Mouse (Mus musculus) megakaryocyte, embryonic 14.5 days (primary cell): ENCODE measurements at regions not wholly inside any gene's neighbourhood (a gene's known extent, or its start where the extent isn't known, plus 50 kb on each side); places are given as distances from the start of the nearest gene placed in this dataset.

ENCODE experiments used
- FLI1 ChIP-seq: IDR thresholded peaks from 2 replicates; pipeline ENCODE4 v1.6.1; 2012; ENCODE audit warnings: low read length, inconsistent platforms, mixed read lengths
- GATA1 ChIP-seq: IDR thresholded peaks from 3 replicates; pipeline ENCODE4 v1.6.1; 2012; ENCODE audit warnings: mixed read lengths, low read length, inconsistent platforms, borderline replicate concordance

GRCm38 (mm10) chr3:130900846-130901245, 170.6 kb upstream of the Rpl34 start:
- TF ChIP-seq GATA1 (no peak), FLI1 (no peak)
